Mouse (Mus musculus) erythroblast, adult 5-6 weeks (primary cell): Measurements from ENCODE around the gene Olfr1351. TPM values are rescaled to one million over a fixed set of nuclear protein-coding genes. Genes with fewer than 3 reads are reported as not detected.
"Not testable (repeated sequence)": the region's sequence is repeated elsewhere in the genome, so short reads cannot be mapped to it uniquely, and the experiment has no call there.

Experiments
- ATAC-seq: replicated peaks from 2 replicates; pipeline ENCODE4 v1.8.0; 2016; ENCODE audit warnings: moderate number of reproducible peaks, mild to moderate bottlenecking, moderate TSS enrichment, inconsistent platforms; ENCODE audit not compliant: poor library complexity, low FRiP score, severe bottlenecking
- total RNA-seq, 2 experiments: library from RNA; stranded (forward) in 1 of 2; stranded (reverse) in 1 of 2; fragments of 150-400 nt in 1 of 2; fragments of 200-764, 138-1000 nt in 1 of 2; gene quantifications; 2 replicates each; pipeline versions ENCODE4 v1.2.3 to v1.2.4; 2015 to 2017; ENCODE audit warnings: low replicate concordance in 2 of 2

Gene Olfr1351
- not detected in 2 replicates for total RNA-seq (2015; ENCODE audit: low replicate concordance)
- not detected in 2 replicates for total RNA-seq (2017; ENCODE audit: low replicate concordance)

GRCm38 (mm10) chr10:79012172-79012571 lies at the start of gene Olfr1351:
Olfr1351 (plus strand) TSS chr10:79012472.
- no peak for ATAC-seq

- not testable (repeated sequence) for ATAC-seq
Measured at GRCm38 (mm10) chr10:78963009-78963408, 49.3 kb upstream of the Olfr1351 start, which contains the start of gene Olfr1353. Olfr1353 (plus strand) TSS chr10:78963309.

- no peak for ATAC-seq
Measured at GRCm38 (mm10) chr10:78980750-78981149, 31.5 kb upstream of the Olfr1351 start, which contains the start of gene Olfr1352. Olfr1352 (plus strand) TSS chr10:78981050.

GRCm38 (mm10) chr10:79028441-79028840 lies 16.2 kb downstream of the Olfr1351 start, which contains the start of gene Olfr57:
Olfr57 (plus strand) TSS chr10:79028741.
- no peak for ATAC-seq

GRCm38 (mm10) chr10:79042457-79042856 lies 30.2 kb downstream of the Olfr1351 start:
- not testable (repeated sequence) for ATAC-seq

GRCm38 (mm10) chr10:79057370-79057769 lies 45.1 kb downstream of the Olfr1351 start:
- ATAC-seq, result not testable (repeated sequence)

Other genes with a start within 250 kb of the Olfr1351 start
- gene Slc1a6, start 232.0 kb upstream of the Olfr1351 start, total RNA-seq (2015; ENCODE audit: low replicate concordance), result not detected in 2 replicates
- gene Slc1a6, start 232.0 kb upstream of the Olfr1351 start, total RNA-seq (2017; ENCODE audit: low replicate concordance), result not detected in 2 replicates
- not detected in 2 replicates for gene Olfr1356, start 160.3 kb upstream of the Olfr1351 start, total RNA-seq (2015; ENCODE audit: low replicate concordance)
- not detected in 2 replicates for gene Olfr1356, start 160.3 kb upstream of the Olfr1351 start, total RNA-seq (2017; ENCODE audit: low replicate concordance)
- not detected in 2 replicates for gene Olfr1355, start 136.9 kb upstream of the Olfr1351 start, total RNA-seq (2015; ENCODE audit: low replicate concordance)
- not detected in 2 replicates for gene Olfr1355, start 136.9 kb upstream of the Olfr1351 start, total RNA-seq (2017; ENCODE audit: low replicate concordance)
- gene Olfr1354, start 99.3 kb upstream of the Olfr1351 start, total RNA-seq (2015; ENCODE audit: low replicate concordance), result not detected in 2 replicates
- gene Olfr1354, start 99.3 kb upstream of the Olfr1351 start, total RNA-seq (2017; ENCODE audit: low replicate concordance), result not detected in 2 replicates
- gene Olfr8, start 61.8 kb upstream of the Olfr1351 start, total RNA-seq (2015; ENCODE audit: low replicate concordance), result not detected in 2 replicates
- gene Olfr8, start 61.8 kb upstream of the Olfr1351 start, total RNA-seq (2017; ENCODE audit: low replicate concordance), result not detected in 2 replicates
- not detected in 2 replicates for gene Olfr1353, start 49.2 kb upstream of the Olfr1351 start, total RNA-seq (2015; ENCODE audit: low replicate concordance)
- not detected in 2 replicates for gene Olfr1353, start 49.2 kb upstream of the Olfr1351 start, total RNA-seq (2017; ENCODE audit: low replicate concordance)
- gene Olfr1352, start 31.4 kb upstream of the Olfr1351 start, total RNA-seq (2015; ENCODE audit: low replicate concordance), result not detected in 2 replicates
- 0.51 TPM in 1 of 2 replicates, not detected in the other for gene Olfr1352, start 31.4 kb upstream of the Olfr1351 start, total RNA-seq (2017; ENCODE audit: low replicate concordance)
- not detected in 2 replicates for gene Olfr57, start 16.3 kb downstream of the Olfr1351 start, total RNA-seq (2015; ENCODE audit: low replicate concordance)
- gene Olfr57, start 16.3 kb downstream of the Olfr1351 start, total RNA-seq (2017; ENCODE audit: low replicate concordance), result not detected in 2 replicates
- gene 2610008E11Rik, start 85.1 kb downstream of the Olfr1351 start, total RNA-seq (2015; ENCODE audit: low replicate concordance), result 4.0 and 8.4 TPM in 2 replicates
- gene 2610008E11Rik, start 85.1 kb downstream of the Olfr1351 start, total RNA-seq (2017; ENCODE audit: low replicate concordance), result 5.3 and 12.1 TPM in 2 replicates
- gene Vmn2r80, start 136.3 kb downstream of the Olfr1351 start, total RNA-seq (2015; ENCODE audit: low replicate concordance), result not detected in 2 replicates
- not detected in 2 replicates for gene Vmn2r80, start 136.3 kb downstream of the Olfr1351 start, total RNA-seq (2017; ENCODE audit: low replicate concordance)
- gene Vmn2r81, start 235.2 kb downstream of the Olfr1351 start, total RNA-seq (2015; ENCODE audit: low replicate concordance), result not detected in 2 replicates
- gene Vmn2r81, start 235.2 kb downstream of the Olfr1351 start, total RNA-seq (2017; ENCODE audit: low replicate concordance), result not detected in 2 replicates